Mouse (Mus musculus) embryonic facial prominence, embryonic 12.5 days (tissue): ENCODE data around the gene Neo1. TPM values are rescaled to one million over a fixed set of nuclear protein-coding genes. Genes with fewer than 3 reads are reported as not detected.

ENCODE experiments used
- ATAC-seq: fragments of 200-750 bp; cut with Nextera tagmentation; 2 replicates; pipeline ENCODE4 v1.8.0; 2017; ENCODE audit not compliant: insufficient number of reproducible peaks, insufficient read depth, low FRiP score, low TSS enrichment
- H3K27ac ChIP-seq: fragments of 300-500 bp; sonication (generic); 2 replicates; pipeline ENCODE4 v1.5.1; 2016; ENCODE audit warnings: mild to moderate bottlenecking
- H3K27me3 ChIP-seq: fragments of 300-500 bp; sonication (generic); 2 replicates; pipeline ENCODE4 v1.6.1; 2016; ENCODE audit warnings: mild to moderate bottlenecking, moderate library complexity
- H3K36me3 ChIP-seq: fragments of 300-500 bp; sonication (generic); 2 replicates; pipeline ENCODE4 v1.6.1; 2016; ENCODE audit warnings: mild to moderate bottlenecking
- H3K4me1 ChIP-seq: fragments of 300-500 bp; sonication (generic); 2 replicates; pipeline ENCODE4 v1.6.1; 2016
- H3K4me2 ChIP-seq: fragments of 300-500 bp; sonication (generic); replicated peaks from 2 replicates; pipeline ENCODE4 v1.6.1; 2016; ENCODE audit warnings: mild to moderate bottlenecking, moderate library complexity
- H3K4me3 ChIP-seq: fragments of 300-500 bp; sonication (generic); 2 replicates; pipeline ENCODE4 v1.5.1; 2016; ENCODE audit warnings: mild to moderate bottlenecking
- H3K9ac ChIP-seq: fragments of 300-500 bp; sonication (generic); 2 replicates; pipeline ENCODE4 v1.6.1; 2016; ENCODE audit warnings: mild to moderate bottlenecking, moderate library complexity
- H3K9me3 ChIP-seq: fragments of 300-500 bp; sonication (generic); 2 replicates; pipeline ENCODE4 v1.6.1; 2016; ENCODE audit warnings: mild to moderate bottlenecking, moderate library complexity
- WGBS: fragments of 180-500 bp; shearing (Covaris S2); methylation state at CpG from one replicate; pipeline ENCODE4 v1.1.7; 2016; 5-methylcytosine and 5-hydroxymethylcytosine counted together
- polyA plus RNA-seq: library from polyadenylated mRNA; unstranded; fragments of >200 nt; fragmentation: Nextera tagmentation; extraction: Ambion mirVana; gene quantifications from 2 replicates; pipeline ENCODE4 v1.2.1, GENCODE M21; 2016

Neo1 gene
- polyA plus RNA-seq, 1 experiment from 2014 or later, result 61.4 TPM

DNA sequence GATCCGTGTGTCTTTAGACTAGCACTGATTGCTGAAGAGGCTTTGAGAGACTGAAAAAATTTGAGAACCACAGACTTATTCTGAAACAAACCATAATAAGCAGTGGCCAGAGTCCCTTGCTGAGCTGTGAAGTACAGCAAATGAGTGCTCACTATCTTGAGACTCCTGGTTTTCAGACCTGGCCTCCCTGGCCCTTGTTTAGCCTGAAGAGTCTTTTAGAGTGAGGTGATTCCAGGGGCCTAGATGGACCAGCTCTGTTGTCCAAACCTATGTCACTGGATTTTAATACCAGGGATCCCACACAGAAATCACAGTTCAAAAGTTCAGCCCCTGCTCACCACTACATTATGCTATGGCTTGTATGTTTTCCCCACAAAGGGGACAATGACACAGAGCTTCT lies 156.4 kb downstream of the Neo1 start:
- peaks cover 75% of the 10 kb centered on the region for H3K36me3 ChIP-seq
- 89% methylated on average over 1 of the region's 1 CpGs for WGBS
- ATAC-seq, result no peak

DNA sequence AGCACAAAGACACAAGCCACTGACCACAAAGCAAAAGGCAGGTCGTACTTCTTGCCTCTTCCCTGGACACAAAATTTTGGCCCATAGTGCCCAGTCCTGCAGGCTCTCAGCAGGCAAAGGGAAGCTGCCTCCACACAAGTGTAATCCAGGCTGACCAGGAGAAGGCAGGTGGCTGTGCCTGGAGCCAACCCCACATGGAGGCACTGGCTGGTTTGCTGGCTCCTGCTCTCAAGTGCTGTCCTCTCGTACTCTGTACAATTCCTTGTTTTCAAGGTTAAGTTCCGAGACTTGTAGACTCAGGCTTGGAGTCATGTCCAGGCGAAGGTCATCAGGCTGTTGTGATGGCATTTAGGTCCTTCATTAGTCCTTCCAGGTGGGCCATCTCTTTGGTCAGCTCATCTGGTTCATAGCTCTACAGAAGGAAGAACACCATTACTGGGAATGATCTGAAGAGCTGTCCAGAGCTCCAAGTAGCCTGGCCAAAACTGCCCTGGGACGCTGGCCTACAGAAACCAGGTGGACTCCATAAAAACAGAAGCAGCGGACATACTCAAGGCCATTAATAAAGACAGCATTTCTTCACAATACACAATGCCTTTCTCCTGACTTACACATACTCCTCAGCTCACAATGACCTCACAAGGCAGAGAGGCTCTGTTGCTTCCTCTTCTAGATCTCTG lies 159.2 kb downstream of the Neo1 start:
- H3K27ac ChIP-seq, result no peak overlapping the region
- H3K27me3 ChIP-seq, result no peaks in the 10 kb centered on the region
- no peaks in the 10 kb centered on the region for H3K4me1 ChIP-seq
- H3K4me2 ChIP-seq, result no peak overlapping the region
- 90% methylated on average over 6 of the region's 6 CpGs for WGBS
- H3K9me3 ChIP-seq, result no peaks in the 10 kb centered on the region
- H3K4me3 ChIP-seq, result no peak overlapping the region
- no peak overlapping the region for H3K9ac ChIP-seq
- peaks cover 60% of the 10 kb centered on the region for H3K36me3 ChIP-seq
- no peak for ATAC-seq

More for the DNA sequence above, 156.4 kb downstream of the Neo1 start:
- H3K4me2 ChIP-seq, result no peak overlapping the region
- H3K27ac ChIP-seq, result no peak overlapping the region
- H3K4me1 ChIP-seq, result no peaks in the 10 kb centered on the region
- H3K9me3 ChIP-seq, result no peaks in the 10 kb centered on the region
- no peak overlapping the region for H3K4me3 ChIP-seq
- H3K9ac ChIP-seq, result no peak overlapping the region
- no peaks in the 10 kb centered on the region for H3K27me3 ChIP-seq

DNA sequence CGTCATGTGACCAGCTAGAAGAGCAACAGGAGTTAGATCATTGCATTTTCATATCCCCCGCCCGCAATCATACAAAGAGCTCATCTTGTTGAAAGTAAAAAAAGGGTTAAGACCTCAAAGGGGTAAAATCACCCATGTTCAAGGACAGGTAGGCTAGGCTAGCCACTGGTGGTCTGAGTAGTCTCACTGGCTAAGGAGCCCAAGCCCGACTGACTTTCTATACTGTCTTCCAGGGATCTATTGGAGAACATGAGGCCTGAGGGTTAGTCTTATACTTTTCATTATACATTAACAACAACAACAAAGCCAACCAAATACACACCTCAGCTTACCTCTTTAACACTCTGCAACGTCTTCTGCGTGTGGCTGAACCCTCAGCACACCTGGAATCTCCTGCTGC lies 160.8 kb downstream of the Neo1 start:
- no peak overlapping the region for H3K9ac ChIP-seq
- no peaks in the 10 kb centered on the region for H3K4me1 ChIP-seq
- H3K9me3 ChIP-seq, result no peaks in the 10 kb centered on the region
- 92% methylated on average over 6 of the region's 6 CpGs for WGBS
- peaks cover 53% of the 10 kb centered on the region for H3K36me3 ChIP-seq
- no peaks in the 10 kb centered on the region for H3K27me3 ChIP-seq
- no peak for ATAC-seq
- H3K27ac ChIP-seq, result no peak overlapping the region
- H3K4me3 ChIP-seq, result no peak overlapping the region
- no peak overlapping the region for H3K4me2 ChIP-seq

DNA sequence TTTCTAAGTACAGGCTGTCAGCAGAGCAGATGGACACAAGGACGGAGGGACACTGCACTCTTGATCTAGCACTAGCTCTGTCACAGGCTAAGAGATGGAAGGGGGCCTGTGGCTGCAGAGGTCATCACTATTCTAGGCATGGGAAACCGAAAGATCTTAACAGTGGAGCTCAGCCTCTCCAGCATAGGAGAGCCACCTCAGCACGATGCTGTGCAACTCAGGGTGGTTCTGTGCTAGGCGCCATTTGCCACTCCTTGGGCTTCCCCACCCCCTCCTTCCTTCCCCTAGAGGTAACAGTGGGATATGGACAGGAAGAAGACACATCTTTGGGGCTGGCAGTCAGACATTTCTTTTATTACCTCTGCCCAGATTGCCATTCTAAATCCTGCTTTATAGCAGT lies 161.9 kb downstream of the Neo1 start:
- no peaks in the 10 kb centered on the region for H3K9me3 ChIP-seq
- peaks cover 43% of the 10 kb centered on the region for H3K36me3 ChIP-seq
- H3K9ac ChIP-seq, result no peak overlapping the region
- no peak for ATAC-seq
- H3K4me3 ChIP-seq, result no peak overlapping the region
- 87% methylated on average over 4 of the region's 4 CpGs for WGBS
- H3K27me3 ChIP-seq, result no peaks in the 10 kb centered on the region
- H3K4me1 ChIP-seq, result no peaks in the 10 kb centered on the region
- no peak overlapping the region for H3K4me2 ChIP-seq
- no peak overlapping the region for H3K27ac ChIP-seq

DNA sequence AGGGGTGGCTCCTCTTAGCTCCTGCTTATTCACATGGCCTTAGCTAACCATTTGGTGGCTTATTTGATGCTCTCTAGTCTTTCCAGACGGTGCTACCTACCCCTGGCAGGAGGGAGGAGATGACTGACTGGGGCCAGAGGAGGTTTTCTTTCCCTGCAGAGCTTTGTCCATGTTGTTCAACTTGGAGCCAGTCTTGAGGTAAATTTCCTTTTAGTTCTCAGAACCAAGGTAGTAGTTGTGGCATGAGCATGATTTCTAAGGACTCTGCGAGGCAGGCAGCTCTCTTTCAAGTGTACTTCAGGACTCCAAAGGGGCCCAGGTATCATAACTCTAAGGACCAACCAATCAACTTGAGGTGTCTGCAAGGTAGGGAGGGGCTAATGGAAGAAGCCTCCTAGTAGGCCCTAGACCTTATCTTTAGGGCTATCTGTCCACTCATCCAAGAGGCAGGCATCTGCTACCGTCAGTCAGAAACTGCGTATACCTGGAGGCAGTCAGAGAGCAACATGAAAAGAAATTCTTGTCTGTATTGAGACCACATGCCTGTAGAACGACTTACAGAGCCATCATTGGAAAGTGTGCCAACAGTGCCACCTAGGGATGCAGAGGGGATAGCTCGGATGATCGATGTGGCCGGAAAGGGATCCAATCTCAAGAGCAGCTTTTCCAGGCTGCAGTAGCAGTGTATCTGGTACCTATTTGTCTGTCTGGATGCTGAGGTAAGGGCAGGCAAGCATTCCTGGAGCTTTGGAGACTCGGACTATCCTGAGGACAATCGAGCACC lies 162.5 kb downstream of the Neo1 start:
- Histone ChIP-seq H3K9ac (no peak overlapping the region), H3K9me3 (no peaks in the 10 kb centered on the region), H3K4me3 (no peak overlapping the region), H3K4me1 (no peaks in the 10 kb centered on the region), H3K36me3 (peaks cover 39% of the 10 kb centered on the region), H3K27me3 (no peaks in the 10 kb centered on the region), H3K27ac (no peak overlapping the region), H3K4me2 (no peak overlapping the region)
- WGBS, result 45% methylated on average over 10 of the region's 10 CpGs
- no peak for ATAC-seq

DNA sequence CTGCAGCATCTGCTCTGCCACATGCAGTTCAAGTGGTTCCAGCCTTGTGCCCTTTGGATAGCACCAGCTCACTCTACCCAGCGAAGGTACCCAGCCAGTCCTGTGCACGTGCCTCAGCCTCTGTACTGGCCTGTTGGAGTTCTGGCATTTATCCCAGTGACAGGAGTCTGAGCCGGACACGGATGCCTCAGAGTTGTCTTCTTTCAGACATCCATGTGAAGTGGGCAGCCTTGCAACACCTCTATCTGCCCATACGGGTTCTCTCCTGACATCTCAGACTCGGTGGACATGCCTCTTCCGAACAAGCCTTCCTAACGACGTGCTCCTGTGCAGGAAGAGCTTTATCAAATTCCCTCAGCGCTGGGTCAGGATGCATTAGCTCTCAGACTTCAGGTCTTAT lies 165.1 kb downstream of the Neo1 start:
- ATAC-seq, result no peak
- no peak overlapping the region for H3K27ac ChIP-seq
- H3K9ac ChIP-seq, result no peak overlapping the region
- peaks cover 19% of the 10 kb centered on the region for H3K36me3 ChIP-seq
- H3K9me3 ChIP-seq, result no peaks in the 10 kb centered on the region
- H3K4me3 ChIP-seq, result no peak overlapping the region
- H3K4me2 ChIP-seq, result no peak overlapping the region
- 82% methylated on average over 10 of the region's 10 CpGs for WGBS
- no peaks in the 10 kb centered on the region for H3K4me1 ChIP-seq
- no peaks in the 10 kb centered on the region for H3K27me3 ChIP-seq

DNA sequence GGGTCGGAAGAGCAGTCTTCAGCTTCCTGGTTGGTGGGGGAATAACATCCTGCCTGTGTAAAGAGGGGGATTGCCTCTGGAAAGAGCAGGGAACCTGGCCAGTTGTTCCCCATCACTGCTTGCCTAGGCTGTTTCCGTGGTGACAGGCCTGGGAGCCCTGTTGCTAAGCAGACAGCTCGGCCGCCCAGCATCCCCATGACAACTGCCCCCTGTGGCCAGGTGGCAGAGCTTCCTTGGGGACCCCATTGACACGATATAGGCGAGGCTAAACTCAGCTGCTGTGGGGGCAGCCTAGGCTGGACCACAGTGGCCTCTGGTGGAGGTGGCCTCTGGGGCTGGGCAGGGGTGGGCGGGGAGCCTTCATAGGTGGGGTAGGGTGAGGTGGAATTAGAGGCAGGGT lies 172.4 kb downstream of the Neo1 start:
- Histone ChIP-seq H3K9ac (no peak overlapping the region), H3K4me2 (no peak overlapping the region), H3K27me3 (peaks cover 18% of the 10 kb centered on the region), H3K9me3 (no peaks in the 10 kb centered on the region), H3K4me3 (no peak overlapping the region), H3K36me3 (no peaks in the 10 kb centered on the region), H3K27ac (no peak overlapping the region), H3K4me1 (peaks cover 18% of the 10 kb centered on the region)
- no peak for ATAC-seq
- 25% methylated on average over 7 of the region's 7 CpGs for WGBS

DNA sequence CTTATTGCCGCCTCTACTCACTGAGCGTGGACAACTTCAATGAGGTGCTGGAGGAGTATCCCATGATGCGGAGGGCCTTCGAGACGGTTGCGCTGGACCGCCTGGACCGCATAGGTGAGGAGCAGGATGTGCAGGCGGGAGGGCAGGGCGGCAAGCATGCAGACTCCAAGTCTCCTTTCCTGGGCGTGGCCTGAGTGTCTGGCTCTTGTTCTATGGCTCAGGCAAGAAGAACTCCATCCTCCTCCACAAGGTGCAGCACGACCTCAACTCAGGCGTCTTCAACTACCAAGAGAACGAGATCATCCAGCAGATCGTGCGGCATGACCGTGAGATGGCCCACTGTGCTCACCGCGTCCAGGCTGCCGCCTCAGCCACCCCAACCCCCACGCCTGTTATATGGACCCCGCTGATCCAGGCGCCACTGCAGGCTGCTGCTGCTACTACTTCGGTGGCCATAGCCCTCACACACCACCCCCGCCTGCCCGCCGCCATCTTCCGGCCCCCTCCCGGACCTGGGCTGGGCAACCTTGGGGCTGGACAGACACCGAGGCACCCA lies 177.1 kb downstream of the Neo1 start:
- WGBS, result 27% methylated on average over 30 of the region's 30 CpGs
- peak overlapping the region; percentile 52 for H3K4me2 ChIP-seq
- 0 out of 2 replicates have a peak, but pooled peaks cover 3% of the 10 kb centered on the region for H3K36me3 ChIP-seq
- no peaks in the 10 kb centered on the region for H3K9me3 ChIP-seq
- no peak for ATAC-seq
- peak overlapping the region; percentile 22 for H3K4me3 ChIP-seq
- no peak overlapping the region for H3K9ac ChIP-seq
- no peak overlapping the region for H3K27ac ChIP-seq
- peaks cover 18% of the 10 kb centered on the region for H3K27me3 ChIP-seq
- peaks cover 22% of the 10 kb centered on the region for H3K4me1 ChIP-seq

DNA sequence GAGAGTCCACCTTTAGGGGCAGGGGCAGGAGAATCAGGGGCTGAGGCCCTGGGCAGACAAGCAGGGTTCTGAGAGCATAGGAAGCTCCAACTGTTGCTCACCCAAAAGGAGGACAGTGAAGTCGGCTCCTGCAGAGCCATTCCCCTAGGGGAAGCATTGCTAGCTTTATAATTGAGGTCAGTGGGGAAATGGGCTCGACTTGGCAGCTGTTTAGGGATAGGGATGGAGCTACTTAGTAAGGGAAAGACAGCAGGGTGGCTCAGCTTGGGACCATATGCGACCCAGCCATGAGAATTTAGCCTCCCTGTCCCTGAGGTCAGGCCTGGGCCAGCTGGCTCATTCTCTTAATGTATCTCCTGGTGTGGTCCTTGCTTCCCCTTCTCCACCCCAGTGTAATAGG lies 181.3 kb downstream of the Neo1 start:
- WGBS, result 39% methylated on average over 3 of the region's 3 CpGs

DNA sequence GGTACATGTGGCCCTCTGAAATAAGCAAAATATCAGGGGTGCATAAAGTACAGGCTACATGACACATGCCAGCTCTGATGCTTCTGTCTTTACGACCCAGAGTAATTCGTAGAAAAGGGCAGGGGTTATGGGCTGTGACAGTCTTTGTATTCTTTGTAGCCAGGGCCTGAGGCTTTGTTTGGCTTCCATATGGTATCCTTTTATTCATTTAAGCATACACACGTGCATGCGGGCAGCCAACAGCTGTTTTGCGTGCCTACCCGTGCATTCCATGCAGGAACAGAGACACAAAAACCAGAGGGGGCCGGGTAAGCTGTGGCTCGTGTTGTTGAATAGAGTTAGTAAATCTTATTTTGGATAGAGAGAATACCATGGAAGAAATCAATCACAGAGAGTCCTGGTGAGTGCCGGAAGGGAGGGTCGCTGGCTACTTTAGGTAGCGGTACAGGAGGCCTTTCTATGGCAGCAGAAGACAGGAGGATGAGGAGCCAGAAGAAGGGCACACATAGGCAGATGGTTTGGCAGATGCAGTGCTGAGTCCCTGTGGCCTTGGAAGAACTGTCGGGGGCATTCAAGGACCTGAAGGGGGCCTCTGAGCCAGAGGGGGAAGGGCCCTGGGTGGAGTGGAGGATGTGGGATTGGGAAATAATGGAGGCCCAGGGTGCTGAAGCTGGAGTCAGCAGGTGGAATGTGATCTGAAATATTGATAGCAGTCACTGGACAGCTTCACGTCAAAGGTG lies 186.5 kb downstream of the Neo1 start:
- no peaks in the 10 kb centered on the region for H3K36me3 ChIP-seq
- peaks cover 10% of the 10 kb centered on the region; the same call in 1 of the 2 replicates for H3K4me1 ChIP-seq
- no peaks in the 10 kb centered on the region for H3K9me3 ChIP-seq
- ATAC-seq, result no peak
- WGBS, result 52% methylated on average over 13 of the region's 13 CpGs
- no peaks in the 10 kb centered on the region for H3K27me3 ChIP-seq
- H3K4me3 ChIP-seq, result no peak overlapping the region
- H3K27ac ChIP-seq, result no peak overlapping the region
- H3K9ac ChIP-seq, result no peak overlapping the region
- H3K4me2 ChIP-seq, result no peak overlapping the region

More for the DNA sequence above, 181.3 kb downstream of the Neo1 start:
- Histone ChIP-seq H3K27me3 (peaks cover 7% of the 10 kb centered on the region), H3K9me3 (no peaks in the 10 kb centered on the region), H3K4me1 (peaks cover 14% of the 10 kb centered on the region), H3K4me3 (no peak overlapping the region), H3K4me2 (no peak overlapping the region), H3K9ac (no peak overlapping the region), H3K36me3 (0 out of 2 replicates have a peak, but pooled peaks cover 3% of the 10 kb centered on the region), H3K27ac (no peak overlapping the region)
- ATAC-seq, result no peak

DNA sequence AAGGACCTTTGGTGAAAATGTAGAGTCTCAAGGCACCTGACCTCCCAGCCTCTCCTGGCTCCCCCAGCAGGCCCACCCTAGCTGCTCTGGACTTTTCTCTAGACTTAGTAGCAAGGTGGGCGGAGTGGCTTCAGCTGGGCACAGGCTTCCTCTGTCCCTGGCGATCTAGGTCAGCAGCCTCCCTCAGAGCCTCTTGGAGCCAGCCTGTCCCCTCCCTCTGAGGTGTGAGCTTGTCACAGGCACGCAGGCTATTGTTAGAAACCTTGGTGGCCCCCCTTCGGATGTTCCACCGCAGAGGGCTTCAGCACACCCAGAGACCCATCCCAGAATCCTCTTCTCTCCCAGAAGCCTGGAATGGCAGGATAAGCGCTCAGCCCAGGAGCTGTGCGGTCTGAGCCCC lies 188.6 kb downstream of the Neo1 start:
- Histone ChIP-seq H3K36me3 (no peaks in the 10 kb centered on the region), H3K4me3 (no peak overlapping the region), H3K9me3 (no peaks in the 10 kb centered on the region), H3K4me1 (0 out of 2 replicates have a peak, but pooled peaks cover 6% of the 10 kb centered on the region), H3K4me2 (no peak overlapping the region), H3K27ac (no peak overlapping the region), H3K9ac (no peak overlapping the region), H3K27me3 (no peaks in the 10 kb centered on the region)
- ATAC-seq, result no peak
- WGBS, result 77% methylated on average over 7 of the region's 7 CpGs
